Mouse (Mus musculus) embryonic facial prominence, embryonic 13.5 days (tissue): Measurements from ENCODE around the gene Nfkbil1. TPM values are rescaled to one million over a fixed set of nuclear protein-coding genes. Genes with fewer than 3 reads are reported as not detected.

Experiments used
- ATAC-seq: fragments of 200-750 bp; cut with Nextera tagmentation; 2 replicates; pipeline ENCODE4 v1.8.0; 2017; ENCODE audit warnings: low read depth; ENCODE audit not compliant: insufficient number of reproducible peaks, insufficient read depth, low FRiP score, low TSS enrichment
- H3K27ac ChIP-seq: fragments of 300-500 bp; sonication (generic); 2 replicates; pipeline ENCODE4 v1.5.1; 2015; ENCODE audit warnings: moderate library complexity, mild to moderate bottlenecking, inconsistent platforms
- H3K27me3 ChIP-seq: fragments of 300-500 bp; sonication (generic); 2 replicates; pipeline ENCODE4 v1.6.1; 2015; ENCODE audit warnings: mild to moderate bottlenecking, inconsistent platforms
- H3K36me3 ChIP-seq: fragments of 300-500 bp; sonication (generic); 2 replicates; pipeline ENCODE4 v1.6.1; 2015; ENCODE audit warnings: mild to moderate bottlenecking, inconsistent platforms
- H3K4me1 ChIP-seq: fragments of 300-500 bp; sonication (generic); 2 replicates; pipeline ENCODE4 v1.6.1; 2015; ENCODE audit warnings: inconsistent platforms
- H3K4me2 ChIP-seq: fragments of 300-500 bp; sonication (generic); 2 replicates; pipeline ENCODE4 v1.6.1; 2015; ENCODE audit warnings: moderate library complexity, mild to moderate bottlenecking, inconsistent platforms
- H3K4me3 ChIP-seq: fragments of 300-500 bp; sonication (generic); 2 replicates; pipeline ENCODE4 v1.5.1; 2015; ENCODE audit warnings: mild to moderate bottlenecking, inconsistent platforms
- H3K9ac ChIP-seq: fragments of 300-500 bp; sonication (generic); 2 replicates; pipeline ENCODE4 v1.6.1; 2015; ENCODE audit warnings: mild to moderate bottlenecking, inconsistent platforms
- H3K9me3 ChIP-seq: fragments of 300-500 bp; sonication (generic); 2 replicates; pipeline ENCODE4 v1.6.1; 2016; ENCODE audit warnings: inconsistent platforms
- WGBS: fragments of 180-500 bp; shearing (Covaris S2); methylation state at CpG from one replicate; pipeline ENCODE4 v1.1.7; 2015; ENCODE audit warnings: mixed read lengths; 5-methylcytosine and 5-hydroxymethylcytosine counted together
- polyA plus RNA-seq: library from polyadenylated mRNA; unstranded; fragments of >200 nt; fragmentation: Nextera tagmentation; extraction: Ambion mirVana; gene quantifications from 2 replicates; pipeline ENCODE4 v1.2.1, GENCODE M21; 2015

Nfkbil1 gene
- polyA plus RNA-seq, 1 experiment from 2014 or later = 12.0 TPM

GRCm38 (mm10) chr17:35210593-35210992 is 25.0 kb downstream of the Nfkbil1 start:
- ATAC-seq = no peak
- H3K9me3 ChIP-seq = no peaks in the 10 kb centered on the region
- 68% methylated on average over 3 of the region's 3 CpGs for WGBS

GRCm38 (mm10) chr17:35209785-35210535 is 25.6 kb downstream of the Nfkbil1 start:
- no peak overlapping the region for H3K4me3 ChIP-seq
- WGBS = 76% methylated on average over 12 of the region's 12 CpGs
- no peak overlapping the region for H3K4me2 ChIP-seq
- no peak overlapping the region for H3K27ac ChIP-seq
- no peaks in the 10 kb centered on the region for H3K9me3 ChIP-seq
- peaks cover 3% of the 10 kb centered on the region; the same call in 1 of the 2 replicates for H3K4me1 ChIP-seq
- H3K27me3 ChIP-seq = peaks cover 6% of the 10 kb centered on the region
- H3K36me3 ChIP-seq = no peaks in the 10 kb centered on the region
- H3K9ac ChIP-seq = no peak overlapping the region
- no peak for ATAC-seq

More at GRCm38 (mm10) chr17:35210593-35210992, 25.0 kb downstream of the Nfkbil1 start:
- Histone ChIP-seq H3K4me3 (no peak overlapping the region), H3K9ac (no peak overlapping the region), H3K27me3 (no peaks in the 10 kb centered on the region), H3K36me3 (no peaks in the 10 kb centered on the region), H3K4me1 (peaks cover 3% of the 10 kb centered on the region; the same call in 1 of the 2 replicates), H3K4me2 (no peak overlapping the region), H3K27ac (no peak overlapping the region)

GRCm38 (mm10) chr17:35205380-35205769 is 30.2 kb downstream of the Nfkbil1 start:
- Histone ChIP-seq H3K36me3 (no peaks in the 10 kb centered on the region), H3K27ac (no peak overlapping the region), H3K4me1 (no peaks in the 10 kb centered on the region; the same call in 1 of the 2 replicates), H3K4me2 (no peak overlapping the region), H3K4me3 (no peak overlapping the region), H3K9me3 (no peaks in the 10 kb centered on the region), H3K9ac (no peak overlapping the region), H3K27me3 (peaks cover 52% of the 10 kb centered on the region)
- ATAC-seq = no peak
- WGBS = 52% methylated on average over 10 of the region's 10 CpGs

GRCm38 (mm10) chr17:35204494-35205379 is 30.9 kb downstream of the Nfkbil1 start, which contains the start of gene Lta:
Gene Lta, minus strand, starts transcription at chr17:35205351.
- WGBS = 21% methylated on average over 20 of the region's 20 CpGs
- Histone ChIP-seq H3K27ac (no peak within 1 kb of the TSS), H3K4me3 (no peak within 1 kb of the TSS), H3K9me3 (no peaks in the 10 kb centered on the region), H3K4me2 (no peak within 1 kb of the TSS), H3K36me3 (no peaks in the 10 kb centered on the region), H3K27me3 (peaks cover 58% of the 10 kb centered on the region), H3K9ac (0 out of 2 replicates have a peak within 1 kb of the TSS, but pooled peaks have one; percentile 16), H3K4me1 (no peaks in the 10 kb centered on the region; the same call in 1 of the 2 replicates)
- ATAC-seq = no peak

- WGBS = 78% methylated on average over 4 of the region's 4 CpGs
- Histone ChIP-seq H3K27me3 (peaks cover 76% of the 10 kb centered on the region), H3K4me3 (no peak overlapping the region), H3K4me2 (no peak overlapping the region), H3K9me3 (no peaks in the 10 kb centered on the region), H3K27ac (no peak overlapping the region), H3K9ac (no peak overlapping the region), H3K4me1 (no peaks in the 10 kb centered on the region; the same call in 1 of the 2 replicates), H3K36me3 (no peaks in the 10 kb centered on the region)
- ATAC-seq = no peak
Observed at GRCm38 (mm10) chr17:35202442-35202841, 33.1 kb downstream of the Nfkbil1 start.

GRCm38 (mm10) chr17:35201787-35202186 is 33.8 kb downstream of the Nfkbil1 start, which contains the start of gene Tnf:
Gene Tnf, minus strand, starts transcription at chr17:35202007.
- WGBS = 32% methylated on average over 13 of the region's 13 CpGs
- Histone ChIP-seq H3K4me3 (no peak within 1 kb of the TSS), H3K4me1 (no peaks in the 10 kb centered on the region; the same call in 1 of the 2 replicates), H3K9me3 (no peaks in the 10 kb centered on the region), H3K9ac (no peak within 1 kb of the TSS), H3K27ac (no peak within 1 kb of the TSS), H3K36me3 (no peaks in the 10 kb centered on the region), H3K27me3 (peaks cover 81% of the 10 kb centered on the region), H3K4me2 (no peak within 1 kb of the TSS)
- no peak for ATAC-seq

- no peak overlapping the region for H3K4me3 ChIP-seq
- no peaks in the 10 kb centered on the region for H3K9me3 ChIP-seq
- peaks cover 88% of the 10 kb centered on the region for H3K27me3 ChIP-seq
- H3K27ac ChIP-seq = no peak overlapping the region
- H3K9ac ChIP-seq = no peak overlapping the region
- no peak for ATAC-seq
- H3K4me2 ChIP-seq = no peak overlapping the region
- 76% methylated on average over 11 of the region's 11 CpGs for WGBS
- H3K36me3 ChIP-seq = no peaks in the 10 kb centered on the region
- peaks cover 1% of the 10 kb centered on the region for H3K4me1 ChIP-seq
Observed at GRCm38 (mm10) chr17:35201128-35201527, 34.5 kb downstream of the Nfkbil1 start.

GRCm38 (mm10) chr17:35200398-35200797 is 35.2 kb downstream of the Nfkbil1 start:
- Histone ChIP-seq H3K9ac (no peak overlapping the region), H3K4me2 (no peak overlapping the region), H3K36me3 (no peaks in the 10 kb centered on the region), H3K27ac (no peak overlapping the region), H3K4me3 (no peak overlapping the region), H3K27me3 (peaks cover 94% of the 10 kb centered on the region), H3K9me3 (no peaks in the 10 kb centered on the region), H3K4me1 (peaks cover 9% of the 10 kb centered on the region)
- 82% methylated on average over 11 of the region's 11 CpGs for WGBS
- no peak for ATAC-seq

GRCm38 (mm10) chr17:35198946-35199345 is 36.6 kb downstream of the Nfkbil1 start:
- 11% methylated on average over 8 of the region's 8 CpGs for WGBS
- H3K4me3 ChIP-seq = no peak overlapping the region
- H3K4me1 ChIP-seq = peaks cover 14% of the 10 kb centered on the region
- H3K9ac ChIP-seq = no peak overlapping the region
- no peaks in the 10 kb centered on the region for H3K36me3 ChIP-seq
- H3K27ac ChIP-seq = no peak overlapping the region
- ATAC-seq = no peak
- H3K4me2 ChIP-seq = no peak overlapping the region
- H3K9me3 ChIP-seq = no peaks in the 10 kb centered on the region
- H3K27me3 ChIP-seq = peaks cover 94% of the 10 kb centered on the region

- 48% methylated on average over 7 of the region's 7 CpGs for WGBS
- peaks cover 93% of the 10 kb centered on the region for H3K27me3 ChIP-seq
Observed at GRCm38 (mm10) chr17:35198029-35198428, 37.6 kb downstream of the Nfkbil1 start.

GRCm38 (mm10) chr17:35197126-35197525 is 38.5 kb downstream of the Nfkbil1 start:
- no peak overlapping the region for H3K27ac ChIP-seq
- H3K27me3 ChIP-seq = peaks cover 84% of the 10 kb centered on the region
- peaks cover 14% of the 10 kb centered on the region for H3K4me1 ChIP-seq
- WGBS = 31% methylated on average over 5 of the region's 6 CpGs
- H3K4me2 ChIP-seq = no peak overlapping the region
- no peak for ATAC-seq
- no peaks in the 10 kb centered on the region for H3K36me3 ChIP-seq
- no peaks in the 10 kb centered on the region for H3K9me3 ChIP-seq
- H3K4me3 ChIP-seq = no peak overlapping the region
- H3K9ac ChIP-seq = no peak overlapping the region

More at GRCm38 (mm10) chr17:35198029-35198428, 37.6 kb downstream of the Nfkbil1 start:
- no peak for ATAC-seq
- Histone ChIP-seq H3K4me2 (no peak overlapping the region), H3K4me3 (no peak overlapping the region), H3K4me1 (peaks cover 14% of the 10 kb centered on the region), H3K9me3 (no peaks in the 10 kb centered on the region), H3K9ac (no peak overlapping the region), H3K36me3 (no peaks in the 10 kb centered on the region), H3K27ac (no peak overlapping the region)
